Mouse (Mus musculus) right cerebral cortex, postnatal 36 days (tissue): ENCODE measurements around the gene Tmod1.

Source experiments
- DNase-seq, 2 experiments: peaks; one replicate each; pipeline ENCODE4 v3.0.0; 2022; ENCODE audit warnings: low spot score in 2 of 2, mixed read lengths in 1 of 2

Gene Tmod1

GRCm38 (mm10) chr4:46053323-46054107, 14.8 kb downstream of the Tmod1 start:
- no peak for DNase-seq

- DNase-seq: no peak
Measured at GRCm38 (mm10) chr4:46056163-46056562, 17.4 kb downstream of the Tmod1 start.

- peak; percentile 89 to 93 for DNase-seq
Measured at GRCm38 (mm10) chr4:46061259-46061962, 22.7 kb downstream of the Tmod1 start.

GRCm38 (mm10) chr4:46063841-46064240, 25.1 kb downstream of the Tmod1 start:
- DNase-seq: no peak

GRCm38 (mm10) chr4:46064263-46064662, 25.5 kb downstream of the Tmod1 start:
- no peak for DNase-seq

GRCm38 (mm10) chr4:46064961-46065360, 26.2 kb downstream of the Tmod1 start:
- no peak for DNase-seq

GRCm38 (mm10) chr4:46065695-46066340, 27.1 kb downstream of the Tmod1 start:
- no peak for DNase-seq

GRCm38 (mm10) chr4:46068060-46068459, 29.3 kb downstream of the Tmod1 start:
- DNase-seq: no peak

GRCm38 (mm10) chr4:46068573-46068972, 29.8 kb downstream of the Tmod1 start:
- DNase-seq: peak in 1 of 2 experiments; percentile 58

- DNase-seq: no peak
Measured at GRCm38 (mm10) chr4:46069851-46070482, 31.2 kb downstream of the Tmod1 start.

GRCm38 (mm10) chr4:46072631-46073030, 33.9 kb downstream of the Tmod1 start:
- no peak for DNase-seq

GRCm38 (mm10) chr4:46073736-46074135, 35.0 kb downstream of the Tmod1 start:
- peak in 1 of 2 experiments; percentile 50 for DNase-seq

GRCm38 (mm10) chr4:46075664-46076063, 36.9 kb downstream of the Tmod1 start:
- no peak for DNase-seq

GRCm38 (mm10) chr4:46076892-46077291, 38.2 kb downstream of the Tmod1 start:
- no peak for DNase-seq

- no peak for DNase-seq
Measured at GRCm38 (mm10) chr4:46080261-46080660, 41.5 kb downstream of the Tmod1 start.

GRCm38 (mm10) chr4:46082555-46082954, 43.8 kb downstream of the Tmod1 start:
- no peak for DNase-seq

- no peak for DNase-seq
Measured at GRCm38 (mm10) chr4:46084416-46085172, 45.9 kb downstream of the Tmod1 start.

GRCm38 (mm10) chr4:46085223-46085811, 46.6 kb downstream of the Tmod1 start:
- DNase-seq: no peak

GRCm38 (mm10) chr4:46086718-46087426, 48.1 kb downstream of the Tmod1 start:
- peak; percentile 72 to 83 for DNase-seq

- DNase-seq: peak; percentile 66 to 84
Measured at GRCm38 (mm10) chr4:46087427-46087771, 48.7 kb downstream of the Tmod1 start.
